Mouse (Mus musculus) olfactory bulb, adult 2 months (tissue): ENCODE data around the gene Drd3.

Experiments
- CTCF ChIP-seq: fragments of 200-500 bp; IDR thresholded peaks from 2 replicates; pipeline ENCODE4 v1.5.1; 2012; ENCODE audit warnings: low read depth, mild to moderate bottlenecking, low read length, moderate library complexity; ENCODE audit not compliant: insufficient read depth
- POLR2A ChIP-seq: fragments of 200-500 bp; IDR thresholded peaks from 2 replicates; pipeline ENCODE4 v1.6.1; 2012; ENCODE audit warnings: mild to moderate bottlenecking, low read depth, low read length, moderate library complexity; ENCODE audit not compliant: insufficient read depth

GRCm38 (mm10) chr16:43732900-43733299 is 20.9 kb upstream of the Drd3 start:
- no peak for TF ChIP-seq CTCF
- TF ChIP-seq POLR2A: no peak
